Mouse (Mus musculus) testis, adult 2 months (tissue): Measurements from ENCODE around the gene Rad51c.

ENCODE experiments used
- CTCF ChIP-seq: fragments of 200-500 bp; IDR thresholded peaks from 2 replicates; pipeline ENCODE4 v1.5.1; 2012; ENCODE audit warnings: low read depth, mild to moderate bottlenecking, inconsistent platforms, low read length, moderate library complexity; ENCODE audit not compliant: control insufficient read depth, insufficient read depth, insufficient replicate concordance
- POLR2A ChIP-seq: fragments of 200-500 bp; IDR thresholded peaks from 2 replicates; pipeline ENCODE4 v1.6.1; 2012; ENCODE audit warnings: low read depth, mild to moderate bottlenecking, inconsistent platforms, low read length, moderate library complexity; ENCODE audit not compliant: control insufficient read depth

DNA sequence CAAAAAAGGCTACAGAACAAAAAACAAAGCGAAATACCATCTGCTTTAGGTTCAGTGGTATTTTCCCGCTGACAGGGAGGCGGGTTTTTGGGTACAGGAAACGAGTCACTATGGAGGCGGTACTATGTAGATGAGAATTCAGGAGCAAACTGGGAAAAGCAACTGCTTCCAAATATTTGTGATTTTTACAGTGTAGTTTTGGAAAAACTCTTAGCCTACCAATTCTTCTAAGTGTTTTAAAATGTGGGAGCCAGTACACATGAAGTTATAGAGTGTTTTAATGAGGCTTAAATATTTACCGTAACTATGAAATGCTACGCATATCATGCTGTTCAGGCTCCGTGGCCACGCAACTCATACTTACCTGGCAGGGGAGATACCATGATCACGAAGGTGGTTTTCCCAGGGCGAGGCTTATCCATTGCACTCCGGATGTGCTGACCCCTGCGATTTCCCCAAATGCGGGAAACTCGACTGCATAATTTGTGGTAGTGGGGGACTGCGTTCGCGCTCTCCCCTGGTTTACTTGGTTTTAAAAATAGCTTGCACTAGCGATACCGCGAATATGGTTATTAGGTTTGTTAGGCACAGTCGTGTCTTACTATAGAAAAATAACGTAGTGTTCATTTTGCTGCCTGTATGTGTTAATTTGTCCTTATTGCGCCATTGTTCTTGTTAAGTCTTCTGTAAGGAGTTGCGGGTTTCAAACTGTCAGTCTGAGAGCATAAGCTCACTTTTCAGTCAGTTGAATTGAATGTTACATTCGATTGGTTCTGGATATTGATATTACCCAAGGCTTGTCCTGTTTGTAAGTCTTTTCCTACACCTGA, 18.0 kb upstream of the Rad51c start:
- TF ChIP-seq CTCF (no peak), POLR2A (peak; percentile 87)
